Mouse (Mus musculus): ENCODE data around the gene Cyp3a41b. TPM values are rescaled to one million over a fixed set of nuclear protein-coding genes. Genes with fewer than 3 reads are reported as not detected.
"Not testable (repeated sequence)": the region's sequence is repeated elsewhere in the genome, so short reads cannot be mapped to it uniquely, and the experiment has no call there.

Gene Cyp3a41b
- not detected in 2 replicates for polyA plus RNA-seq (2011; ENCODE audit: insufficient read depth, insufficient read length, low replicate concordance, missing spikeins)

- H3K27ac ChIP-seq (ENCODE audit: control insufficient read depth, insufficient read depth, low read depth, low read length, poor library complexity); H3K4me1 ChIP-seq (ENCODE audit: control insufficient read depth, insufficient read depth, low read length); H3K4me3 ChIP-seq (replicated peaks; ENCODE audit: control insufficient read depth, low read depth, low read length): not testable (repeated sequence)
- WGBS: 52% methylated on average over 1 of the region's 2 CpGs
Measured at GRCm38 (mm10) chr5:145584630-145585029, at the start of gene Cyp3a41b. Gene Cyp3a41b, minus strand, starts transcription at chr5:145584730.

- 85% methylated on average over 1 of the region's 1 CpGs for WGBS
- not testable (repeated sequence) for H3K4me3 ChIP-seq (replicated peaks; ENCODE audit: control insufficient read depth, low read depth, low read length); H3K27ac ChIP-seq (ENCODE audit: control insufficient read depth, insufficient read depth, low read depth, low read length, poor library complexity); H3K4me1 ChIP-seq (ENCODE audit: control insufficient read depth, insufficient read depth, low read length)
Measured at GRCm38 (mm10) chr5:145632286-145632685, 47.8 kb upstream of the Cyp3a41b start.

- not testable (repeated sequence) for H3K27ac ChIP-seq (ENCODE audit: control insufficient read depth, insufficient read depth, low read depth, low read length, poor library complexity); H3K4me1 ChIP-seq (ENCODE audit: control insufficient read depth, insufficient read depth, low read length); H3K4me3 ChIP-seq (replicated peaks; ENCODE audit: control insufficient read depth, low read depth, low read length)
- 86% methylated on average over 1 of the region's 1 CpGs for WGBS
Measured at GRCm38 (mm10) chr5:145604891-145605290, 20.4 kb upstream of the Cyp3a41b start.

GRCm38 (mm10) chr5:145597851-145598250 lies 13.3 kb upstream of the Cyp3a41b start:
- H3K4me1 ChIP-seq (ENCODE audit: control insufficient read depth, insufficient read depth, low read length); H3K4me3 ChIP-seq (replicated peaks; ENCODE audit: control insufficient read depth, low read depth, low read length); H3K27ac ChIP-seq (ENCODE audit: control insufficient read depth, insufficient read depth, low read depth, low read length, poor library complexity): not testable (repeated sequence)
- WGBS: 74% methylated on average over 5 of the region's 5 CpGs

GRCm38 (mm10) chr5:145577321-145577720 lies 7.2 kb downstream of the Cyp3a41b start:
- not testable (repeated sequence) for H3K4me3 ChIP-seq (replicated peaks; ENCODE audit: control insufficient read depth, low read depth, low read length); H3K27ac ChIP-seq (ENCODE audit: control insufficient read depth, insufficient read depth, low read depth, low read length, poor library complexity); H3K4me1 ChIP-seq (ENCODE audit: control insufficient read depth, insufficient read depth, low read length)
- whole genome bisulfite sequencing: 70% methylated on average over 1 of the region's 1 CpGs

- not testable (repeated sequence) for H3K4me3 ChIP-seq (replicated peaks; ENCODE audit: control insufficient read depth, low read depth, low read length); H3K27ac ChIP-seq (ENCODE audit: control insufficient read depth, insufficient read depth, low read depth, low read length, poor library complexity); H3K4me1 ChIP-seq (ENCODE audit: control insufficient read depth, insufficient read depth, low read length)
- 81% methylated on average over 4 of the region's 4 CpGs for WGBS
Measured at GRCm38 (mm10) chr5:145575660-145576059, 8.9 kb downstream of the Cyp3a41b start.

GRCm38 (mm10) chr5:145571922-145572321 lies 12.6 kb downstream of the Cyp3a41b start:
- H3K27ac ChIP-seq (ENCODE audit: control insufficient read depth, insufficient read depth, low read depth, low read length, poor library complexity); H3K4me1 ChIP-seq (ENCODE audit: control insufficient read depth, insufficient read depth, low read length); H3K4me3 ChIP-seq (replicated peaks; ENCODE audit: control insufficient read depth, low read depth, low read length): not testable (repeated sequence)
- WGBS: 68% methylated on average over 2 of the region's 2 CpGs

Other genes starting within 250 kb of the Cyp3a41b start
- gene Cyp3a57, start 239.5 kb downstream of the Cyp3a41b start, polyA plus RNA-seq (2011; ENCODE audit: insufficient read depth, insufficient read length, low replicate concordance, missing spikeins): not detected in 2 replicates
- gene Cyp3a16, start 115.0 kb downstream of the Cyp3a41b start, polyA plus RNA-seq (2011; ENCODE audit: insufficient read depth, insufficient read length, low replicate concordance, missing spikeins): not detected in 2 replicates
- gene Cyp3a41a, start 135.4 kb upstream of the Cyp3a41b start, polyA plus RNA-seq (2011; ENCODE audit: insufficient read depth, insufficient read length, low replicate concordance, missing spikeins): not detected in 2 replicates
- gene Cyp3a44, start 221.1 kb upstream of the Cyp3a41b start, polyA plus RNA-seq (2011; ENCODE audit: insufficient read depth, insufficient read length, low replicate concordance, missing spikeins): not detected in 2 replicates